Mouse (Mus musculus) small intestine, adult 2 months (tissue): Measurements from ENCODE around the gene Nme2. TPM values are rescaled to one million over a fixed set of nuclear protein-coding genes. Genes with fewer than 3 reads are reported as not detected.

Experiments used
- H3K27ac ChIP-seq: fragments of 200-500 bp; 2 replicates; pipeline ENCODE4 v1.5.1; 2012; ENCODE audit warnings: low read depth, low read length, control low read depth, inconsistent platforms; ENCODE audit not compliant: insufficient read depth
- H3K27me3 ChIP-seq: fragments of 200-500 bp; 2 replicates; pipeline ENCODE4 v1.6.1; 2012; ENCODE audit warnings: mild to moderate bottlenecking, moderate library complexity, low read length, inconsistent platforms; ENCODE audit not compliant: control insufficient read depth, insufficient read depth
- H3K36me3 ChIP-seq: fragments of 200-500 bp; 2 replicates; pipeline ENCODE4 v1.6.1; 2012; ENCODE audit warnings: mild to moderate bottlenecking, low read length, control low read depth, inconsistent platforms; ENCODE audit not compliant: control insufficient read depth, insufficient read depth
- H3K4me1 ChIP-seq: fragments of 200-500 bp; 2 replicates; pipeline ENCODE4 v1.6.1; 2012; ENCODE audit warnings: low read length, inconsistent platforms, mixed read lengths; ENCODE audit not compliant: control insufficient read depth, insufficient read depth, insufficient read length
- H3K4me3 ChIP-seq: fragments of 200-500 bp; 2 replicates; pipeline ENCODE4 v1.5.1; 2012; ENCODE audit warnings: low read depth, mild to moderate bottlenecking, control low read depth, inconsistent platforms, low read length, moderate library complexity
- CTCF ChIP-seq: fragments of 200-500 bp; IDR thresholded peaks from 2 replicates; pipeline ENCODE4 v1.5.1; 2012; ENCODE audit warnings: low read depth, mild to moderate bottlenecking, control low read depth, inconsistent platforms, low read length, moderate library complexity, mixed read lengths; ENCODE audit not compliant: insufficient replicate concordance, insufficient read length; ENCODE audit errors: extremely low read depth
- POLR2A ChIP-seq: fragments of 200-500 bp; IDR thresholded peaks from 2 replicates; pipeline ENCODE4 v1.6.1; 2012; ENCODE audit warnings: low read depth, mild to moderate bottlenecking, control low read depth, inconsistent platforms, low read length, moderate library complexity
- WGBS: fragments of 180-500 bp; shearing (Covaris S2); methylation state at CpG from one replicate; pipeline ENCODE4 v1.1.7; 2018; 5-methylcytosine and 5-hydroxymethylcytosine counted together
- polyA plus RNA-seq: library from polyadenylated mRNA; depleted of rRNA; stranded (reverse); fragments of >200 nt; gene quantifications from 2 replicates; pipeline ENCODE4 v1.2.3, GENCODE M21; 2012; rRNA removed

Nme2 gene
- polyA plus RNA-seq, 1 experiment: 114 TPM

DNA sequence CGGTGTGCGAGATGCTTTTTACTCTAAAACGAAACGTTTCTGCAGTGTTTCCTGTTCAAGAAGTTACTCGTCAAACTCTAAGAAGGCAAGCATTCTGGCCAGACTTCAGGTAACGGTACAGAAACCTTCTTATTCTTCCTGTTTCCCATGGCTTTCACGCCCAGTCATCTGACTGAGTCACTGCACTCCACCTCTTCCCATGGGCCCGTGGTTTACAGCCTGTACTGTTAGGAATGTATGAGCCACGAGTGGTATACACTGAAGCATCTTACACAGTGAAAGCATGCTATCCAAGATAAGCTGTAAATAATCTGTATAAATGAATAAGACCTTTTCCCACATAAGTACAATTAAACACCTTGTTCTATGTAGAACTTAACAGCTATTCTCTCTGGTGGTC, 47.2 kb downstream of the Nme2 start:
- TF ChIP-seq POLR2A (no peak), CTCF (no peak)
- 66% methylated on average over 9 of the region's 9 CpGs for WGBS
- peaks cover 32% of the 10 kb centered on the region for H3K36me3 ChIP-seq

DNA sequence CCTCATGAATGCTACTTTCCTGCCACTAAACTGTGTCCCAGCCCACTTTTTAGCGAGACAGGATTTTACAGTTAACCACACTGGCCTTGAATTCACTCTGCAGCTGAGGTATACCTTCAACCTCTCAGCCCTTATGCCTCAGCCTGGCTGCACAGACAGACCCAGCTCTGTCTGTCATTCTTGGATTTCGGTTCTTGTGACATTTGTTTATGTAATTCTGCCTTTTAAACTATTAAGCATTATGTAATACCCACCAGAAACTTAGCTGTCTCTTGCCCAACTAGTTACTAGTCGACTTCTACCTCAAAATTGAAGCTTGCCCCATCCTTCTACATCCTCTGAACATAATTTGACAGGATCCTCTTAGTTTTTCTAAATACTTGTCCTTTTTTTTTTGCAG, 48.2 kb downstream of the Nme2 start:
- H3K4me3 ChIP-seq: no peak overlapping the region
- H3K27me3 ChIP-seq: no peaks in the 10 kb centered on the region
- no peak overlapping the region for H3K27ac ChIP-seq
- no peak for TF ChIP-seq POLR2A
- no peak for TF ChIP-seq CTCF
- 0 out of 2 replicates have a peak, but pooled peaks cover 1% of the 10 kb centered on the region for H3K4me1 ChIP-seq
- H3K36me3 ChIP-seq: peaks cover 29% of the 10 kb centered on the region
- 76% methylated on average over 3 of the region's 3 CpGs for WGBS

More for the DNA sequence above, 47.2 kb downstream of the Nme2 start:
- H3K4me3 ChIP-seq: no peak overlapping the region
- no peak overlapping the region for H3K27ac ChIP-seq
- H3K4me1 ChIP-seq: 0 out of 2 replicates have a peak, but pooled peaks cover 1% of the 10 kb centered on the region
- no peaks in the 10 kb centered on the region for H3K27me3 ChIP-seq

DNA sequence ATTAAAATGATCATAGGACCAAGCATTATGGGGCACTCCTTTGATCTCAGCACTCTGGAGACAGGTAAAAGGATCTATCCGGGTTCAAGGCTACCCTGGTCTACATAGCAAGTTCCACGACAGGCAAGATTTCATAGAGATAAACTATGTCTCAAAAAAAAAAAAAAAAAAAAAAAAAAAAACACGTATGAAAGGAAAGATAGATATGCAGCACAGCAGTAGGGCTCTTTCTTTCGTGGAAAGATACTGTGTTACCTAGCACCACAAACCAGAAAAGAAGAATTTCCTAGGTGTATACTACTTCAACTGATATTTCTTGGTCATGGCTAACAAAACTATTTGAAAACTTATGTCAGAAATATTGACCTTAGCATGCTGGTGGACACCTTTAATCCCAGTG, 49.2 kb downstream of the Nme2 start:
- H3K36me3 ChIP-seq: peaks cover 28% of the 10 kb centered on the region
- H3K4me3 ChIP-seq: no peak overlapping the region
- H3K27ac ChIP-seq: no peak overlapping the region
- WGBS: 78% methylated on average over 4 of the region's 4 CpGs
- H3K27me3 ChIP-seq: no peaks in the 10 kb centered on the region
- no peak for TF ChIP-seq POLR2A
- no peak for TF ChIP-seq CTCF
- H3K4me1 ChIP-seq: 0 out of 2 replicates have a peak, but pooled peaks cover 1% of the 10 kb centered on the region

Other genes with a start within 250 kb of the Nme2 start
- 1.9 and 2.7 TPM in 2 replicates for gene Utp18, start 70.5 kb downstream of the Nme2 start, polyA plus RNA-seq
- gene Mbtd1, start 70.4 kb downstream of the Nme2 start, polyA plus RNA-seq: 0.55 and 0.91 TPM in 2 replicates
- gene Gm20390, start 12.0 kb upstream of the Nme2 start, polyA plus RNA-seq: 6.9 and 8.5 TPM in 2 replicates
- gene Nme1, start 12.3 kb upstream of the Nme2 start, polyA plus RNA-seq: 43.7 and 50.1 TPM in 2 replicates
- gene Spag9, start 39.8 kb upstream of the Nme2 start, polyA plus RNA-seq: 20.5 and 32.4 TPM in 2 replicates